Mouse (Mus musculus): ENCODE measurements around the gene Cxcl10. TPM values are rescaled to one million over a fixed set of nuclear protein-coding genes. Genes with fewer than 3 reads are reported as not detected.
A peak's percentile ranks its signal among the peaks of the same experiment; 100 is the strongest.

Cxcl10 gene
- 8.4 and 11.5 TPM in 2 replicates for polyA plus RNA-seq (2015; fragmentation: Nextera tagmentation; extraction: Ambion mirVana)

GRCm38 (mm10) chr5:92348794-92349413 lies at the start of gene Cxcl10:
TSS of gene Cxcl10 (minus strand) at chr5:92348889.
- ATAC-seq (ENCODE audit: low read depth) = peak; percentile 84
- peak within 1 kb of the TSS; percentile 57 for H3K4me2 ChIP-seq
- no peaks in the 10 kb centered on the region for H3K9me3 ChIP-seq (replicated peaks)
- peaks cover 26% of the 10 kb centered on the region for H3K4me1 ChIP-seq (replicated peaks)
- 15% methylated on average over 14 of the region's 14 CpGs for WGBS (ENCODE audit: insufficient replicate concordance)
- no peaks in the 10 kb centered on the region for H3K36me3 ChIP-seq
- H3K9ac ChIP-seq = no peak within 1 kb of the TSS
- peaks cover 3% of the 10 kb centered on the region; the same call in 1 of the 2 replicates for H3K27me3 ChIP-seq
- no peak within 1 kb of the TSS for H3K27ac ChIP-seq
- H3K4me3 ChIP-seq (replicated peaks) = peak within 1 kb of the TSS; percentile 28
- DNase-seq = peak; percentile 67

- Histone ChIP-seq H3K4me3 (replicated peaks) (no peak overlapping the region), H3K36me3 (no peaks in the 10 kb centered on the region), H3K27me3 (peaks cover 8% of the 10 kb centered on the region), H3K4me1 (replicated peaks) (peaks cover 50% of the 10 kb centered on the region), H3K27ac (peak overlapping the region; percentile 45; the same call in 1 of the 2 replicates), H3K9ac (no peak overlapping the region), H3K9me3 (replicated peaks) (no peaks in the 10 kb centered on the region), H3K4me2 (no peak overlapping the region)
- peak; percentile 59 for ATAC-seq (ENCODE audit: low read depth)
- peak; percentile 70 for DNase-seq
- WGBS (ENCODE audit: insufficient replicate concordance) = 18% methylated on average over 5 of the region's 5 CpGs
Observed at GRCm38 (mm10) chr5:92398153-92398552, 49.5 kb upstream of the Cxcl10 start.

GRCm38 (mm10) chr5:92396476-92396875 lies 47.8 kb upstream of the Cxcl10 start:
- Histone ChIP-seq H3K9ac (no peak overlapping the region), H3K4me1 (replicated peaks) (peaks cover 61% of the 10 kb centered on the region), H3K36me3 (no peaks in the 10 kb centered on the region), H3K27me3 (peaks cover 25% of the 10 kb centered on the region), H3K4me2 (peak overlapping the region; percentile 37), H3K27ac (peak overlapping the region; percentile 85), H3K4me3 (replicated peaks) (no peak overlapping the region), H3K9me3 (replicated peaks) (no peaks in the 10 kb centered on the region)
- DNase-seq (peak; percentile 70), ATAC-seq (ENCODE audit: low read depth) (peak; percentile 92)
- 33% methylated on average over 6 of the region's 6 CpGs for WGBS (ENCODE audit: insufficient replicate concordance)

GRCm38 (mm10) chr5:92395764-92396163 lies 47.1 kb upstream of the Cxcl10 start:
- ATAC-seq (ENCODE audit: low read depth) (no peak; the same call in 1 of the 2 replicates), DNase-seq (no peak)
- Histone ChIP-seq H3K36me3 (no peaks in the 10 kb centered on the region), H3K4me1 (replicated peaks) (peaks cover 61% of the 10 kb centered on the region), H3K4me3 (replicated peaks) (no peak overlapping the region), H3K9me3 (replicated peaks) (no peaks in the 10 kb centered on the region), H3K4me2 (peak overlapping the region; percentile 37), H3K9ac (no peak overlapping the region), H3K27me3 (peaks cover 32% of the 10 kb centered on the region), H3K27ac (peak overlapping the region; percentile 85)
- WGBS (ENCODE audit: insufficient replicate concordance) = 31% methylated on average over 3 of the region's 3 CpGs

- no peaks in the 10 kb centered on the region for H3K9me3 ChIP-seq (replicated peaks)
- H3K27me3 ChIP-seq = peaks cover 51% of the 10 kb centered on the region
- no peak overlapping the region for H3K4me3 ChIP-seq (replicated peaks)
- H3K4me1 ChIP-seq (replicated peaks) = peaks cover 61% of the 10 kb centered on the region
- WGBS (ENCODE audit: insufficient replicate concordance) = 27% methylated on average over 10 of the region's 10 CpGs
- H3K27ac ChIP-seq = no peak overlapping the region
- H3K4me2 ChIP-seq = peak overlapping the region; percentile 35
- no peak overlapping the region for H3K9ac ChIP-seq
- no peaks in the 10 kb centered on the region for H3K36me3 ChIP-seq
- DNase-seq = peak; percentile 35
- peak; percentile 56; the same call in 1 of the 2 replicates for ATAC-seq (ENCODE audit: low read depth)
Observed at GRCm38 (mm10) chr5:92393863-92394262, 45.2 kb upstream of the Cxcl10 start.

GRCm38 (mm10) chr5:92392542-92392941 lies 43.9 kb upstream of the Cxcl10 start:
- H3K36me3 ChIP-seq = no peaks in the 10 kb centered on the region
- 34% methylated on average over 18 of the region's 18 CpGs for WGBS (ENCODE audit: insufficient replicate concordance)
- H3K27ac ChIP-seq = no peak overlapping the region
- peak overlapping the region; percentile 20; the same call in 1 of the 2 replicates for H3K9ac ChIP-seq
- H3K4me3 ChIP-seq (replicated peaks) = peak overlapping the region; percentile 35
- no peaks in the 10 kb centered on the region for H3K9me3 ChIP-seq (replicated peaks)
- H3K4me1 ChIP-seq (replicated peaks) = peaks cover 49% of the 10 kb centered on the region
- DNase-seq (no peak), ATAC-seq (ENCODE audit: low read depth) (no peak)
- peaks cover 61% of the 10 kb centered on the region for H3K27me3 ChIP-seq
- peak overlapping the region; percentile 59 for H3K4me2 ChIP-seq

GRCm38 (mm10) chr5:92390615-92391014 lies 41.9 kb upstream of the Cxcl10 start:
- WGBS (ENCODE audit: insufficient replicate concordance) = 63% methylated on average over 8 of the region's 8 CpGs
- ATAC-seq (ENCODE audit: low read depth) (no peak), DNase-seq (no peak)
- no peak overlapping the region for H3K9ac ChIP-seq
- no peak overlapping the region for H3K4me2 ChIP-seq
- H3K27ac ChIP-seq = no peak overlapping the region
- peaks cover 35% of the 10 kb centered on the region for H3K4me1 ChIP-seq (replicated peaks)
- no peaks in the 10 kb centered on the region for H3K36me3 ChIP-seq
- H3K4me3 ChIP-seq (replicated peaks) = no peak overlapping the region
- peaks cover 66% of the 10 kb centered on the region for H3K27me3 ChIP-seq
- no peaks in the 10 kb centered on the region for H3K9me3 ChIP-seq (replicated peaks)

- H3K9ac ChIP-seq = no peak overlapping the region
- H3K4me3 ChIP-seq (replicated peaks) = no peak overlapping the region
- 77% methylated on average over 2 of the region's 2 CpGs for WGBS (ENCODE audit: insufficient replicate concordance)
- DNase-seq (no peak), ATAC-seq (ENCODE audit: low read depth) (no peak)
- no peaks in the 10 kb centered on the region for H3K9me3 ChIP-seq (replicated peaks)
- H3K4me1 ChIP-seq (replicated peaks) = peaks cover 29% of the 10 kb centered on the region
- H3K27me3 ChIP-seq = peaks cover 66% of the 10 kb centered on the region
- H3K36me3 ChIP-seq = no peaks in the 10 kb centered on the region
- no peak overlapping the region for H3K4me2 ChIP-seq
- H3K27ac ChIP-seq = no peak overlapping the region
Observed at GRCm38 (mm10) chr5:92389977-92390376, 41.3 kb upstream of the Cxcl10 start.

- WGBS (ENCODE audit: insufficient replicate concordance) = 62% methylated on average over 11 of the region's 11 CpGs
- Histone ChIP-seq H3K4me3 (replicated peaks) (no peak overlapping the region), H3K36me3 (no peaks in the 10 kb centered on the region), H3K27me3 (peaks cover 51% of the 10 kb centered on the region), H3K4me2 (no peak overlapping the region), H3K9me3 (replicated peaks) (no peaks in the 10 kb centered on the region), H3K4me1 (replicated peaks) (peaks cover 11% of the 10 kb centered on the region), H3K9ac (no peak overlapping the region), H3K27ac (no peak overlapping the region)
- ATAC-seq (ENCODE audit: low read depth) = no peak
- no peak for DNase-seq
Observed at GRCm38 (mm10) chr5:92387433-92387832, 38.7 kb upstream of the Cxcl10 start.

- Histone ChIP-seq H3K4me1 (replicated peaks) (peaks cover 11% of the 10 kb centered on the region), H3K9me3 (replicated peaks) (no peaks in the 10 kb centered on the region), H3K4me3 (replicated peaks) (no peak overlapping the region), H3K4me2 (no peak overlapping the region), H3K27ac (no peak overlapping the region), H3K27me3 (peaks cover 43% of the 10 kb centered on the region), H3K36me3 (no peaks in the 10 kb centered on the region), H3K9ac (no peak overlapping the region)
- no peak; the same call in 1 of the 2 replicates for ATAC-seq (ENCODE audit: low read depth)
- DNase-seq = no peak
- whole genome bisulfite sequencing (ENCODE audit: insufficient replicate concordance) = 16% methylated on average over 6 of the region's 6 CpGs
Observed at GRCm38 (mm10) chr5:92386643-92387042, 38.0 kb upstream of the Cxcl10 start.

- Histone ChIP-seq H3K9ac (no peak overlapping the region), H3K9me3 (replicated peaks) (no peaks in the 10 kb centered on the region), H3K36me3 (no peaks in the 10 kb centered on the region), H3K27me3 (peaks cover 38% of the 10 kb centered on the region), H3K4me2 (no peak overlapping the region), H3K4me3 (replicated peaks) (no peak overlapping the region), H3K4me1 (replicated peaks) (peaks cover 14% of the 10 kb centered on the region), H3K27ac (no peak overlapping the region)
- ATAC-seq (ENCODE audit: low read depth) (0 out of 2 replicates have a peak, but pooled peaks have one; percentile 3), DNase-seq (no peak)
- 58% methylated on average over 5 of the region's 5 CpGs for WGBS (ENCODE audit: insufficient replicate concordance)
Observed at GRCm38 (mm10) chr5:92386102-92386501, 37.4 kb upstream of the Cxcl10 start.

- H3K27ac ChIP-seq = no peak overlapping the region
- peaks cover 14% of the 10 kb centered on the region for H3K4me1 ChIP-seq (replicated peaks)
- WGBS (ENCODE audit: insufficient replicate concordance) = 34% methylated on average over 7 of the region's 7 CpGs
- no peaks in the 10 kb centered on the region for H3K9me3 ChIP-seq (replicated peaks)
- H3K27me3 ChIP-seq = peaks cover 25% of the 10 kb centered on the region
- no peak overlapping the region for H3K4me2 ChIP-seq
- no peak for DNase-seq
- no peak overlapping the region for H3K9ac ChIP-seq
- no peaks in the 10 kb centered on the region for H3K36me3 ChIP-seq
- ATAC-seq (ENCODE audit: low read depth) = no peak
- H3K4me3 ChIP-seq (replicated peaks) = no peak overlapping the region
Observed at GRCm38 (mm10) chr5:92384855-92385254, 36.2 kb upstream of the Cxcl10 start.
